Mouse (Mus musculus) heart, postnatal 36 days (tissue): ENCODE results near the gene Tomm34. TPM values are rescaled to one million over a fixed set of nuclear protein-coding genes. Genes with fewer than 3 reads are reported as not detected.
A peak's percentile ranks its signal among the peaks of the same experiment; 100 is the strongest.

Experiments used
- DNase-seq, 2 experiments: peaks; one replicate each; pipeline ENCODE4 v3.0.0; 2021 to 2022
- intact Hi-C: fragments of 180-260 bp; cut with DNase I; formaldehyde crosslinking; loops from one replicate; pipeline ENCODE4 v1.15.1; 2025
- total RNA-seq, 2 experiments: library from RNA; stranded (reverse); gene quantifications; 2 replicates each; pipeline ENCODE4 v1.2.3; 2021

Gene Tomm34
- total RNA-seq = 10 to 100 TPM; 17.6 to 21.0 TPM

GRCm38 (mm10) chr2:164070765-164071436 lies at the start of gene Tomm34:
Gene Tomm34, minus strand, starts transcription at chr2:164071169.
- peak; percentile 96 to 97 for DNase-seq
- intact Hi-C loops = loop anchor here (2.0 kb wide), 1 partner anchor 76 kb away; the partner anchor contains the start of gene Ywhab

DNA sequence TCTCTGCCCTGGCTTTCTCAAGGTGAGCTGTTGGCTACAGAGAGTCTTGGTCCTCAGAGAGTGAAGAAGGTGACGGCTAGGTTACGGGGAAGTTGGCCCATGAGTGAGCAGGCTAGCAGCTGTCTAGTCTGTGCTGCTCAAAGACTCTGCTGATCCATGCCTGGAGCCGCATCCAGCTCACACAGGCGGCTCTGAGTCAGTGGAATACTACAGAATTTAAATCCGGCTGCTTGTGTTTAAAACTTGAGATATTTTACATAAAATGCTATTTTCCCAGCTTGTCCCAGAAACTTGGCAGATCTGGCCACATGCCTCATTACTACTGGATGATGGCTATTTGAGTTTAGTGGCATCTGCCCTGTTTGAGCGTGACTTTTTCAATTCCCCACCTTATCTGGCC lies 48.5 kb upstream of the Tomm34 start:
- no peak for DNase-seq

GRCm38 (mm10) chr2:164115531-164115930 lies 44.6 kb upstream of the Tomm34 start:
- DNase-seq = no peak
- intact Hi-C loops = no loop called here

More for the DNA sequence above, 48.5 kb upstream of the Tomm34 start:
- intact Hi-C loops = no loop called here

GRCm38 (mm10) chr2:164114051-164114450 lies 43.1 kb upstream of the Tomm34 start:
- no peak for DNase-seq
- intact Hi-C loops = no loop called here

GRCm38 (mm10) chr2:164111546-164111945 lies 40.6 kb upstream of the Tomm34 start:
- DNase-seq = peak in 1 of 2 experiments; percentile 8
- intact Hi-C loops = no loop called here

DNA sequence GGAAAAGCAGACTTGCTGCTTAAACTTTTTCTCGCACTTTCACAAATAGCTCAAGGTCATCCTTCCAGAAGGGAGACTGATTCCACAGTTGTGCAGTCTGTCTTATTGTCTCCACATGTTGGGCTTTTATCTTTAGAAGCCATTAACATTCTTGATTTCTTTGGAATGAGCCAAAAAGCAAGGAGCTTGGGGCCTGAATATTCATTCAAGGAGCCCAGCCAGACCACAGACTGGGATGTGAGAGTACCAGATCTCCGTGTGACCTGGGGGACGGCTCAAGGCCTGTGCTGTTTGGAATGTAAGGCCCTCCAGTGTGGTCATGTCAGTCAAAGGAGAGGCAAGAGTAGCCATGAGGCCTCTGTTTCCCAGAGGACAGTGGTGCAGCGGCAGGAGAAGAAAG lies 37.5 kb upstream of the Tomm34 start:
- intact Hi-C loops = no loop called here

GRCm38 (mm10) chr2:164107125-164107874 lies 36.3 kb upstream of the Tomm34 start:
- intact Hi-C loops = no loop called here

More for the DNA sequence above, 37.5 kb upstream of the Tomm34 start:
- DNase-seq = no peak

DNA sequence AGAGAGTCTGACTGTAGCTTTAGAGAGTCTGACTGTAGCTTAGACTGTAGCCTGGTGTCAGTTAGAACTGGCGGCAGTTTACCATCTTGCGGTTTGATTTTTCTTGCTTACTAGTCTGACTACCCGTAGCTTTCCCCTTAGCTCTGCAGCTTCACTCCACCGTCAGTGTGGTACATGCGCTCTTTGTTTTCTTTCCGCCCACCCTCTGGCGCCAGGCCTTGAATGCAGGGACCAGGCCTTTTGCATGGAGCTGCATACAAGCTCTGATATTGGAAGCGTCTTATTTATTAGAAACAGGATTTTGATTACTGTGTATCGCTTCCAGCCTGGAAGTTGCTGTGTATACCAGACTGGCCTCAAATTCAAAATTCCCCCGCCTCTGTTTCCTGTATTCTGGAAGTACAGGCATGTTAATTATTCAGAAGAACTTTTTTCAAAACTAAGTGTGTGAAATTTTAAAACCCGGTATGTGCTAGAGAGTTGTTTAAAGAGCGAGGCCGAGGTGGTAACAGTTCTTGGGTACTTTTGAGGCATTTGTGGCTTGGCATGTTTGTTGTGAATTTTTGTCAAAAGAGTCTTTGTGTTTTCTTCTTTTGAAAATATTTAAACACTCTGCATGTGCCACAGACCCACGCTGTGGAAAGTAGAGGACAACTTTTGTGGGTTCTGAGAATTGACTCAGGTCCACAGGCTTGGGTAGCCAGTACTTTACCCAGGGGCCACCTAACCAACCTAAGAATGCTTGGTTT lies 35.5 kb upstream of the Tomm34 start:
- DNase-seq = no peak
- intact Hi-C loops = no loop called here

More at GRCm38 (mm10) chr2:164107125-164107874, 36.3 kb upstream of the Tomm34 start:
- DNase-seq = no peak

- intact Hi-C loops = loop anchor here (1.0 to 5.0 kb wide), 4 partner anchors 79 to 304 kb away; partner anchors contain the start of genes Slpi and Wfdc5
- peak; percentile 58 to 76 for DNase-seq
Observed at GRCm38 (mm10) chr2:164103501-164103900, 32.5 kb upstream of the Tomm34 start.

DNA sequence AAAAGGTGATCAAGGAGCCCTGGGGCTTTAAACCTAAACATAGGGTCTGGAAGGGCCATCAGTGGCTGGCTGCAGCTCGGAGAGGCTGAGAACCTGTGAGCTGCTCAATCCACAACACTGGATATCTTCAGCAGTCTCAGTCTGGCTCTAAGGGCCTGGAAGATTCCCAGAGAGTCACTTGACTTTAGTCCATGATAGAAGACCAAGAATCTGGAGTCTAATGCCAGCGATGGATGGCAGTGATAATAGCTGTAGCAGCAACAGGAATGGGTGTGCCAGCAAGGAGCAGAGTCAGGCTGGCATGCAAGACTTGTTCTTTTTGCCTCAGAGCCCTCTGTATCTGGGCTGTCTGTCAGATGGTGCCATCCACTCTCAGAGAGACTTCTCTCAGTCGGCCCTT lies 31.4 kb upstream of the Tomm34 start:
- intact Hi-C loops = loop anchor here (2.0 to 5.0 kb wide), 3 partner anchors 80 to 285 kb away; partner anchors contain the start of genes Slpi and Wfdc5
- DNase-seq = no peak

DNA sequence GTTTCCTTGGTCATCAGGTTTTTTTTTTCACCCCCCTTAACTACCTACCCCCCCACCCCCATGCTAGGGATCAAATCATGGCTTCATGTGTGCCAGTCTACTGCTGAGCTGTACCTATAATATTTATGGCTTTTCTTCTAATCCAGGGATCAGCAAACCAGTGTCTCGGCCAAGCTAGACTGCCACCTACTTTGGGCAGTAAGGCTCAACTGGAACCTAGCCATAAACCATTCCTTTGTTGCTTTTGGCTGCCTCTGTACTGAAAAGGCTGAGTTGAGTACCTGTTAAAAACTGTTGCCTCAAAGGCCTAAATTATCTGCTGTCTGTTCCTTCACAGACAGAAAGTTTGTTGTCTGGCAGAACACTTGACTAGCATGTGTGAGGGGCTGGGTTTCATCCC lies 31.0 kb upstream of the Tomm34 start:
- intact Hi-C loops = loop anchor here (2.0 to 5.0 kb wide), 3 partner anchors 80 to 285 kb away; partner anchors contain the start of genes Slpi and Wfdc5

DNA sequence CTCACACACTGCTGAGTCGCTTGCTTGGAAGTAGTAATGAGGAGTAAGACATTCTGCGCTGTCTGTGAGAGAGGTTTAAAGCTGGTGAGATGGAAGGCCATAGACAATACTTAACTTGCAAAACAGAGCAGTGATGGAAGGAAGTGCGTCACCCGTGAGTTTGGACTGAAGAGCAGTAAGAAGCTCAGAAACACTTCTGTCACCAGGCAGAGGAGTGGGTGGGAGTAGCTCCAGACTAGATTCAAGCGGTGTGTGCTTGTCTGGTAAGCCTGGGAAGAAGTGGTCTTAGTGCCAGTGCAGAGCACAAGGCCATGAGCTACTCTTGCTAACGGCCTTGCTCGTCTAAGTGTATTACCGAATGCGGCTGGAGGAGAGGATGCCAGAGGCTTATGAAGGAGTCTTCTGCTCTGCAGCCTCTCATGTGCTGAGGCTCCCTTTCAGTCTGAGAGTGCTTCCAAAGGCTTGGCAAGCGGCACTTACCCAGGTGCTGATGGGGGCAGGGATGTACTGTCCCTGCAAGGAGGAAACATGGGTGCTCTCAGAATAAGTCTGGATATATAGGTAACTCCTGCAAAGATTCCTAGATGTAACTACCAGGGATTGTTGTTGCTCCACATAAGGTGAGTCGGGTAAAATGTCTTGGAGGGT lies 27.8 kb upstream of the Tomm34 start:
- DNase-seq = no peak

More for the DNA sequence above, 31.0 kb upstream of the Tomm34 start:
- DNase-seq = no peak

GRCm38 (mm10) chr2:164094152-164094551 lies 23.2 kb upstream of the Tomm34 start:
- intact Hi-C loops = no loop called here
- no peak for DNase-seq

More for the DNA sequence above, 27.8 kb upstream of the Tomm34 start:
- intact Hi-C loops = no loop called here

- DNase-seq = no peak
- intact Hi-C loops = no loop called here
Observed at GRCm38 (mm10) chr2:164089508-164089907, 18.5 kb upstream of the Tomm34 start.

DNA sequence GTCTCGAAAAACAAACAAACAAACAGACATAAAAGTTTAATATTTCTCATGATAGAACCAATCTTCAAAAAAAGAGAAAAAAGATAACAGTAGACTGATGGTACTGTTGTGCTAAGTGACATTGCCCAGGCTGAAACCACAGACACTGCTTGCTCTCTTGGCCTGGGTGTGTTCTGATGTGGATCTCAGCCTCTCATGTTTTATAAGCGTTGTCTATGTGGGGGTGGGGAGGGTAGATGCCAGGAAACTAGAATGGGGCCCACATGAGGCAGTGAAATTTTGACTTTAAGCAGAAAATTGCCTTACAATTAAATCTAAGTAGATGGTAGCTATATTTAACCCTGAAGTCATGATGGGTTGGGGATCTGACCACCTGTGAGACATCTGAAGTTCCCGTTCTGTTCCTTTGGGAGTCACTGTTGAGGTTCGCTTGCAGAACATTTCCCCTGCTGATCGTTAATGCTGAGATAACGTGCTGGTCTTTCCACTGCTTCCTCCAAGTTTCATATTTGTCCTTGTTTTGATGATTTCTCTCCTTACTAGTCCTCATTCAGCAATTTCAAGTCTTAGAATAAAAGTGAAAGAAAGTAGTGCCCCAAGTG lies 16.5 kb upstream of the Tomm34 start:
- DNase-seq = no peak
- intact Hi-C loops = no loop called here

DNA sequence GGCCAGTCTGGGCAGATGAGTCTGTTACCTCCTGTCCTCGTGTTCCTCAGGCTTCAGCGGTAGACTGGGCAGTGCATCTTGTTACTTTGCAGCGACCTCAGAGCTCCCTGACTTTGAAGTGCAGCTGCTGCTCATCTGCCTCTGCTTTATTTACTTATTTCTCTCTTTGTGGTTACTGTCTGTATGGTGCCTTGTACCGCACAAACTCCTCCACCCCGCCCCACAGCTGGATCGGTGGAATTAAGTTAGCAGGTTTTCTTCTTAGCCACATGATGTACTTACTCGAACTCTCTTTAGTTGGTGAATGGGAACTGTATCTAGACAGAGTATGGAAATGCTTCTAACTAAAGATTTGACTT lies 13.4 kb upstream of the Tomm34 start:
- DNase-seq = no peak

DNA sequence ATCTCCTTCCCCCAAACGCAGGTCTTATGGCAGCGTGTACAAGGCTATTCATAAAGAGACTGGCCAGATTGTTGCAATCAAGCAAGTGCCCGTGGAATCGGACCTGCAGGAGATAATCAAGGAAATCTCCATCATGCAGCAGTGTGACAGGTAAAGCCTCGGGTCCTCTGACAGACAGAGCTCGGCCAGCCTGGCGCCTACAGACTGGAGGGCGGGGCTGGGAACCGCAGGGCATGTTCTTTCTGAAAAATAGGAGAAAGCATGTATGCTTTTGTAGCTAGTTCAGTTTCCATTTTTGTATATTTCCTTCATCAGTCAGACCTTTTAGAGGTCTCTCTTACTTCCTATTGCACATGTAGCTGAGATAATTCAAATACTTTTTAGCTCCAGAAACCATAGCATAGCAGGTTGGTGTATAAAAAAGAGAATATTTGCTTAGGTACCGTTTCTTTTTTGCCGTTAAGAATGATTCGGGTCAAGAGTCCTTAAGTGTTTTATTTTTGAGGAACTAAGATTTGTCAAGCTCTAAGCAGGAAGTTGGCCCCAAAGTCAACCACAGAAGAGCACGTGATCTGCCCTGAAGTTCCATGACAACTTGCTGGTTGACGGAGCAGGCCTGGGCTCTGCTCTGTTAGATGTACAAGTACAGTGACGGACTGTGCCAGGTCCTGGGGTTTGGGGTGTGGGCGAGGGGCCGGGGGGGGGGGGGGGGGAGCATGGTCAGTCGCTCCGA lies 12.8 kb upstream of the Tomm34 start:
- intact Hi-C loops = no loop called here
- DNase-seq = no peak

More for the DNA sequence above, 13.4 kb upstream of the Tomm34 start:
- intact Hi-C loops = no loop called here

- DNase-seq = no peak
- intact Hi-C loops = no loop called here
Observed at GRCm38 (mm10) chr2:164082175-164082574, 11.2 kb upstream of the Tomm34 start.

GRCm38 (mm10) chr2:164081577-164081976 lies 10.6 kb upstream of the Tomm34 start:
- intact Hi-C loops = no loop called here
- DNase-seq = no peak
